Mouse (Mus musculus): ENCODE measurements around the gene Slc22a1. TPM values are rescaled to one million over a fixed set of nuclear protein-coding genes. Genes with fewer than 3 reads are reported as not detected.

Slc22a1 gene
- polyA plus RNA-seq, 1 experiment from 2014 or later, result 10.4 TPM

DNA sequence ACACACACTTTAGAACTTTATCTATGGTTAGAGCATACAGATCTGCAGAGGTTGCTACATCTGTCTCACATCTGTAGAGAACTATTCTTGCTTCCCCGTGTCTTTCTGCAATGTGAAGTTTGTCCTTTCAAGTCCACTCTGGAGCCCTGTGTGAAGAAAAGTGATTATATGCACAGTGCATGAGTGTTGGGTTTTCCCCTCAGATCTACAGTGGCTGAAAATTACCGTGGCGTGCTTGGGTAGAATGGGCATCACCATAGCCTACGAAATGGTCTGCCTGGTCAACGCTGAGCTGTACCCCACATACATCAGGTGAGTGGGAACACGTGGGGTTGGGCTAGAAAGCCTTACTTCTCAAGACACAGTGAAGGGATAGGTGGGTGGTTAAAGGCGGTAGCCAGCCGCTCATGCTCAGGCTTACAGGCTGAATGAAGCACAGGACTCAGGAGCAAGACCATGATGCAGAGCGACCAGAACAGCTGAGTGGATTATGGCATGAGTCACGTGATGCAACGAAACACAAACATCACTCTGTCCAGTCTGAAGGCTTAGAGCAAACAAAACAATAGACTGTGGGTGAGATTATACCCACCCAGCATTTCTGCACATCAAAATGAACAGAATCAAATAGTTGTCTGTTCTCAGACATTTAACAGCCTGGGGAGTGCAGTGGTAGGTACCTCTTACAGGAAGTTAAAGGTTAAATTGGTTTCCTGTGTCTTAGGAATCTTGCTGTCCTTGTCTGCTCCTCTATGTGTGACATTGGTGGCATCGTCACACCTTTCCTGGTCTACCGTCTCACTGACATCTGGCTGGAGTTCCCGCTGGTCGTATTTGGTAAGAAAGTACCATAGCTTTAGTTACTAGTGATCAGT is 60.9 kb downstream of the Slc22a1 start:
- no peaks in the 10 kb centered on the region for H3K27me3 ChIP-seq (ENCODE audit: control insufficient read depth, insufficient read depth, low read length)
- ATAC-seq (ENCODE audit: low FRiP score, low TSS enrichment) (no peak), DNase-seq (ENCODE audit: low spot score) (no peak)
- H3K4me3 ChIP-seq (ENCODE audit: low read depth, low read length), result no peak overlapping the region
- 78% methylated on average over 15 of the region's 15 CpGs for WGBS
- TF ChIP-seq CTCF (IDR thresholded peaks at IDR 0.05; ENCODE audit: low read depth) (no peak), EP300 (optimal IDR thresholded peaks at IDR 0.05) (no peak)
- no peak overlapping the region for H3K27ac ChIP-seq (replicated peaks)
- H3K4me2 ChIP-seq (replicated peaks; ENCODE audit: low read depth), result no peak overlapping the region
- no peaks in the 10 kb centered on the region for H3K36me3 ChIP-seq (ENCODE audit: control insufficient read depth, insufficient read depth, low read length)
- no peaks in the 10 kb centered on the region for H3K4me1 ChIP-seq (replicated peaks; ENCODE audit: control insufficient read depth, insufficient read depth)
- H3K9me3 ChIP-seq (ENCODE audit: control insufficient read depth, low read length), result no peaks in the 10 kb centered on the region
- no peak overlapping the region for H3K9ac ChIP-seq (ENCODE audit: low read length)

DNA sequence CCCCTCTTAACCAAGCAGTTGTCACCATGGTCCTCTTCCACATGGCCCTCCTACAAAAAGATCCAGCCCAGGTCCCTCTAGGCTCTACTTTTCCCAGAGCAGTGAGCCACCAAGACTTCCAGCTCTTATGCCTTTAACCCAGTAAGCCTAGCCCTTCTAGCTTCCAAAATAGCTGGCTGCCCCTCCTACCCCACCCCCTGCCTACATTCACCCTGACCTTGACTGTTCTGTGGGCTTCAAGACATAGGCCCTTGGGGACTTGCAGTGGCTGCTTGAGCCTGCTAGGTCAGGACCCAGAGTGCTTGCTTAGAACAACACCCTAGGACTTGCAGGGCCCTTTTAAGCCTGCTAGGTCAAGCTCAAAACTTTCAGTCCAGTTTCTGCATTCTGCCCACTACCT is 68.4 kb downstream of the Slc22a1 start:
- H3K27me3 ChIP-seq (ENCODE audit: control insufficient read depth, insufficient read depth, low read length), result no peaks in the 10 kb centered on the region
- no peak overlapping the region for H3K4me3 ChIP-seq (ENCODE audit: low read depth, low read length)
- no peaks in the 10 kb centered on the region for H3K9me3 ChIP-seq (ENCODE audit: control insufficient read depth, low read length)
- H3K27ac ChIP-seq (replicated peaks), result no peak overlapping the region
- H3K36me3 ChIP-seq (ENCODE audit: control insufficient read depth, insufficient read depth, low read length), result no peaks in the 10 kb centered on the region
- H3K4me1 ChIP-seq (replicated peaks; ENCODE audit: control insufficient read depth, insufficient read depth), result no peaks in the 10 kb centered on the region
- no peak for DNase-seq (ENCODE audit: low spot score)
- no peak overlapping the region for H3K9ac ChIP-seq (ENCODE audit: low read length)
- ATAC-seq (ENCODE audit: low FRiP score, low TSS enrichment), result no peak
- no peak for TF ChIP-seq CTCF (IDR thresholded peaks at IDR 0.05; ENCODE audit: low read depth)
- TF ChIP-seq EP300 (optimal IDR thresholded peaks at IDR 0.05), result no peak
- no peak overlapping the region for H3K4me2 ChIP-seq (replicated peaks; ENCODE audit: low read depth)

DNA sequence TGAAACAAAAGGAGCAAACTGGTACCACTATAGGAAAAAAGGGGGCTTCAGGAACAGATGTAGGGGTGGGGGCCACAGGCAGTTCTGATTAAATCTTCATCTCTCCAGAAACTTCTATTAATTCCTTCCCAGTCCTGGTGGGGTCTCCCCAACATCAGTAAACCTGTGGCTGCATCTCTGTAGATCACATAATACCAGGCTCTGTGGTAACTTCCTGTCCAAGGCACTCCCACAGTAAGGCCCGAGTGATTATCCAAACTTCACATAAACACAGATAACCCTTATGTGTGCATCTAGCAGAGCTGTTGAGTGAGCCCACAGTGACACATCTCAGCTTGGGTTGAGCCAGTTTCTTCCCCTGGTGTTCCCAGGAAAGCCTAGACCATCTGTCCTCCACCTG is 69.0 kb downstream of the Slc22a1 start:
- Histone ChIP-seq H3K36me3 (ENCODE audit: control insufficient read depth, insufficient read depth, low read length) (no peaks in the 10 kb centered on the region), H3K4me1 (replicated peaks; ENCODE audit: control insufficient read depth, insufficient read depth) (no peaks in the 10 kb centered on the region), H3K27ac (replicated peaks) (no peak overlapping the region), H3K9ac (ENCODE audit: low read length) (no peak overlapping the region), H3K4me2 (replicated peaks; ENCODE audit: low read depth) (no peak overlapping the region), H3K9me3 (ENCODE audit: control insufficient read depth, low read length) (no peaks in the 10 kb centered on the region), H3K4me3 (ENCODE audit: low read depth, low read length) (no peak overlapping the region), H3K27me3 (ENCODE audit: control insufficient read depth, insufficient read depth, low read length) (no peaks in the 10 kb centered on the region)
- 15% methylated on average over 1 of the region's 1 CpGs for WGBS
- ATAC-seq (ENCODE audit: low FRiP score, low TSS enrichment), result no peak
- TF ChIP-seq CTCF (IDR thresholded peaks at IDR 0.05; ENCODE audit: low read depth) (peak; percentile 39; the same call in 1 of the 2 replicates), EP300 (optimal IDR thresholded peaks at IDR 0.05) (no peak)
- no peak for DNase-seq (ENCODE audit: low spot score)

Other genes with a start within 250 kb of the Slc22a1 start
- gene Slc22a3, start 168.1 kb downstream of the Slc22a1 start, polyA plus RNA-seq (2015; fragmentation: Nextera tagmentation; extraction: Ambion mirVana), result 0.05 and 0.07 TPM in 2 replicates
- gene Slc22a2, start 91.7 kb downstream of the Slc22a1 start, polyA plus RNA-seq (2015; fragmentation: Nextera tagmentation; extraction: Ambion mirVana), result not detected in 2 replicates
- 9.4 and 9.6 TPM in 2 replicates for gene Igf2r, start 93.8 kb upstream of the Slc22a1 start, polyA plus RNA-seq (2015; fragmentation: Nextera tagmentation; extraction: Ambion mirVana)
- gene Mas1, start 192.3 kb upstream of the Slc22a1 start, polyA plus RNA-seq (2015; fragmentation: Nextera tagmentation; extraction: Ambion mirVana), result 0.12 and 0.21 TPM in 2 replicates
- not detected in 2 replicates for gene Mrgprh, start 200.2 kb upstream of the Slc22a1 start, polyA plus RNA-seq (2015; fragmentation: Nextera tagmentation; extraction: Ambion mirVana)
- 0.45 and 0.63 TPM in 2 replicates for gene Pnldc1, start 234.4 kb upstream of the Slc22a1 start, polyA plus RNA-seq (2015; fragmentation: Nextera tagmentation; extraction: Ambion mirVana)
- 225 and 240 TPM in 2 replicates for gene Tcp1, start 239.9 kb upstream of the Slc22a1 start, polyA plus RNA-seq (2015; fragmentation: Nextera tagmentation; extraction: Ambion mirVana)
- gene Mrpl18, start 240.5 kb upstream of the Slc22a1 start, polyA plus RNA-seq (2015; fragmentation: Nextera tagmentation; extraction: Ambion mirVana), result 93.7 and 101 TPM in 2 replicates

Data from stomach, postnatal 0 days (tissue).